Mouse (Mus musculus): ENCODE results near the gene Rad9a. TPM values are rescaled to one million over a fixed set of nuclear protein-coding genes. Genes with fewer than 3 reads are reported as not detected.

Gene Rad9a
- polyA plus RNA-seq, 1 experiment from 2014 or later, result 39.4 TPM

DNA sequence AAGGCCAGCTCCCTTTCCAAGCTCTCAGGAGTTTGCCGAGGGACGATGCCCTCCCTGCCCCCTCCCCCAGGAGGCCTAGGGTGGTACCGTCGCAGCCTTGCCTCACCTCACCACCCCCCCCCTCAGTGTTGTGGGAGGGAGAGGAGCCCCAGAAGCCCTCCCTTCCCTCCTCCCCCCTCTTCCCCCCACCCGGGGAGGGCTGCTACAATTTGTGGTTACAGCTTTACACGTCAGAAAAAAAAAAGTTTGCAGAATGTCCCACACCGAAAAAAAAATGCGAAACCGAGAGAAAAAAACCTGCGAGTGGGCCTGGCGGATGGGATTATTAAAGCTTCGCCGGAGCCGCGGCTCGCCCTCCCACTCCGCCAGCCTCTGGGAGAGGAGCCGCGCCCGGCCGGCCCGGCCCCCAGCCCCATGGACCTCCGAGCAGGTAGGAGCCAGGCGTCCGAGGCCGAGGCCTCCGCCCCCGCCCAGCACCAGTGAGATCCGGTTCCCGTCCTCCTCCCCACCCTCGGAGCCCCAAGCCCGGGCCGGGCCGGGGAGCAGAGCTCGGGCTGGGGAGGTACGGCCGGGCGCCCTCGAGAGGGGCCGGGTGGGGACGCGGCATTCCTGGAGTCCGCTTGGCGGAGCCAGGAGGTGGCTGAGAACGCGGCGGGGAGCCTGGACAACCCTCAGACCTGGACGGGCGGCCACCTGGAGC is 12.8 kb upstream of the Rad9a start, which contains the start of the genes Clcf1 and AC109138.7:
Clcf1 (plus strand) TSS at position 168 of the 700 bp plus-strand sequence.
AC109138.7 (plus strand) TSS at position 287 of the 700 bp plus-strand sequence.
- Histone ChIP-seq H3K27ac (ENCODE audit: low read length) (peak within 1 kb of the TSS; percentile 97), H3K4me1 (ENCODE audit: insufficient read depth, low read length) (peaks cover 55% of the 10 kb centered on the region), H3K36me3 (ENCODE audit: insufficient read depth, low read length) (no peaks in the 10 kb centered on the region), H3K4me2 (replicated peaks; ENCODE audit: low read depth, low read length) (peak within 1 kb of the TSS; percentile 91), H3K9ac (replicated peaks; ENCODE audit: low read length) (peak within 1 kb of the TSS; percentile 98), H3K4me3 (ENCODE audit: low read length) (peak within 1 kb of the TSS; percentile 83), H3K9me3 (ENCODE audit: low read length) (no peaks in the 10 kb centered on the region), H3K27me3 (ENCODE audit: insufficient read depth, low read length) (no peaks in the 10 kb centered on the region)
- WGBS, result under 1% methylated on average over 47 of the region's 49 CpGs
- ATAC-seq (ENCODE audit: low FRiP score, low TSS enrichment), result peak; percentile 60

DNA sequence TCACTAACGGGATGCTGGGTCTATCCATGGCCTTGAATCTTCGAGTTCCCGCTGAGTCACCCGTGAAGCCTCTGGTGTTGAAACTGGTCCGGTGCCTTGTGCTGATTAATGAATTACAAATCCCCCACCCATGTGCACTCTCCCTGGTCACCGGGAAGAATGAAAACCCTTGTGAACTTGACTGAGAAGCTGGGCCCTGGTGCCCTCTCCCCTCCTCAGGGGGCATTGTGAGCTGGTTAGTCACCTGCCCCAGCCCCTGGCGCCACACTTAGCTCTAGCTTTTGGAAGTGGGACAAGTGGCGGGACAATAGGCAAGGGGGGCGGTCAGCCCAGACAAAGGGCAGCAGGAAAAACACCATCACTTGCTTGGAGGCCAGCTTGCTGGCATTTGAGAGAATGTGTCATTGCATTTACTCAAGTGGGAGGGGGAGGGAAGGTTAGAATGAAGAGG is 12.1 kb upstream of the Rad9a start:
- 9% methylated on average over 9 of the region's 9 CpGs for WGBS
- peaks cover 55% of the 10 kb centered on the region for H3K4me1 ChIP-seq (ENCODE audit: insufficient read depth, low read length)
- H3K4me2 ChIP-seq (replicated peaks; ENCODE audit: low read depth, low read length), result peak overlapping the region; percentile 91
- peak; percentile 46 for ATAC-seq (ENCODE audit: low FRiP score, low TSS enrichment)
- peak overlapping the region; percentile 83 for H3K4me3 ChIP-seq (ENCODE audit: low read length)
- peak overlapping the region; percentile 98 for H3K9ac ChIP-seq (replicated peaks; ENCODE audit: low read length)
- peak overlapping the region; percentile 97 for H3K27ac ChIP-seq (ENCODE audit: low read length)
- no peaks in the 10 kb centered on the region for H3K36me3 ChIP-seq (ENCODE audit: insufficient read depth, low read length)
- H3K27me3 ChIP-seq (ENCODE audit: insufficient read depth, low read length), result no peaks in the 10 kb centered on the region
- no peaks in the 10 kb centered on the region for H3K9me3 ChIP-seq (ENCODE audit: low read length)

DNA sequence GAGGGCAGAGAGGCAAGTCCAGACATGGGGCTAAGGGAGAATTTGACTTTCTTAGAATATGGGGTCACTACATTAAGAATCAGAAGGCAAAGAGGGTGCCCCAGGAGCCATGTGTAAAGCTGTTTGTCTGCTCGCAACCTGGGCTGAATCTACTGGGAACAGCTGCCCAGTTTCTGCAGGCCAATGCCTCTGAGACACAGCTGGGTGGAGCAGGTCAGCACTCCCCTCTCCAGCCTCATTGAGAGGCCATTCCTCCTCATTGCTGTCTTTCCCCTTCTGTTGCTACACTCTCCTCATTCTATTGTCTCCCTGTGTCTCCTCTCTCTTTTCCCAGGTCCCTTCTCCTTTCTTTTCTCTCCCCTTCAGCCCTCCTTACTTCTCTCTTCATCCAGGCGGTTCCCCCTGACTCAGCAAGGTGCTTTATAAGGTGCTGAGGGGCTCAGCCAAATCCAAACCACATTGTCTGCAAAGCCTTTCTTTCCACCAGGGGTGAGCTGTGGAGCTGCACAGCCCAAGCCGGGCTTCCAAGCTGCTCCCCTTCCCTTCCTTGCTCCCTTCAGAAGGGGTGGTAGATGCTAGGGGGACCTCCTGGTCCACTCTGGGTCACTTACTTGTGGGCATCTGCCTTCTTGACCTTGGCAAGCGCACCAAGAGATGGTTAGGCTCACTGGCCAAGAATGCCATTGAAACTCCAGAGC is 10.6 kb upstream of the Rad9a start:
- 0 out of 2 replicates have a peak overlapping the region, but pooled peaks have one; percentile 10 for H3K4me2 ChIP-seq (replicated peaks; ENCODE audit: low read depth, low read length)
- 46% methylated on average over 4 of the region's 4 CpGs for WGBS
- no peak for ATAC-seq (ENCODE audit: low FRiP score, low TSS enrichment)
- H3K9me3 ChIP-seq (ENCODE audit: low read length), result no peaks in the 10 kb centered on the region
- H3K36me3 ChIP-seq (ENCODE audit: insufficient read depth, low read length), result no peaks in the 10 kb centered on the region
- H3K9ac ChIP-seq (replicated peaks; ENCODE audit: low read length), result no peak overlapping the region
- H3K4me1 ChIP-seq (ENCODE audit: insufficient read depth, low read length), result peaks cover 44% of the 10 kb centered on the region
- no peak overlapping the region for H3K27ac ChIP-seq (ENCODE audit: low read length)
- no peaks in the 10 kb centered on the region for H3K27me3 ChIP-seq (ENCODE audit: insufficient read depth, low read length)
- no peak overlapping the region for H3K4me3 ChIP-seq (ENCODE audit: low read length)

DNA sequence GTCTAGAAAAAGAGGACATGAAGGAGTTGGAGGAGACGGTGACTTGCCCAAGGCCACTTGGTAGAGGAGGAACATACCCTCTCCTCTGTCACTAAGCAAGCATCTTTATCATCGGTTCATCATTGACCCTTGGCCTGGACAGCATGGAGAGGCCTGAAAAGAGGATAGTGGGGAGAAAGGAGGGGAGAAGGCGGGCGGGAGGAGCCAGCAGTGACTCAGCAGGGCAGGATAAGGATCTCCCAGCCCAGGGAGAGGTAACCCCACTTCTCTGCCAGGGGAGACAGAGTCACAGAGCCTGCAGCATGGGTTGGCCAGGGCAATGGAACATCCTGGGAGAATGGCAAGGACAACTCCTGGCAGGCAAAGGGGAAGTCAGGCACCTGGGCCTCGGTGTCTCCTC is 7.1 kb upstream of the Rad9a start:
- Histone ChIP-seq H3K4me2 (replicated peaks; ENCODE audit: low read depth, low read length) (no peak overlapping the region), H3K9me3 (ENCODE audit: low read length) (no peaks in the 10 kb centered on the region), H3K9ac (replicated peaks; ENCODE audit: low read length) (no peak overlapping the region), H3K4me1 (ENCODE audit: insufficient read depth, low read length) (peaks cover 23% of the 10 kb centered on the region), H3K36me3 (ENCODE audit: insufficient read depth, low read length) (no peaks in the 10 kb centered on the region), H3K4me3 (ENCODE audit: low read length) (no peak overlapping the region), H3K27me3 (ENCODE audit: insufficient read depth, low read length) (peaks cover 3% of the 10 kb centered on the region; the same call in 1 of the 2 replicates), H3K27ac (ENCODE audit: low read length) (no peak overlapping the region)
- 77% methylated on average over 5 of the region's 5 CpGs for WGBS
- no peak for ATAC-seq (ENCODE audit: low FRiP score, low TSS enrichment)

DNA sequence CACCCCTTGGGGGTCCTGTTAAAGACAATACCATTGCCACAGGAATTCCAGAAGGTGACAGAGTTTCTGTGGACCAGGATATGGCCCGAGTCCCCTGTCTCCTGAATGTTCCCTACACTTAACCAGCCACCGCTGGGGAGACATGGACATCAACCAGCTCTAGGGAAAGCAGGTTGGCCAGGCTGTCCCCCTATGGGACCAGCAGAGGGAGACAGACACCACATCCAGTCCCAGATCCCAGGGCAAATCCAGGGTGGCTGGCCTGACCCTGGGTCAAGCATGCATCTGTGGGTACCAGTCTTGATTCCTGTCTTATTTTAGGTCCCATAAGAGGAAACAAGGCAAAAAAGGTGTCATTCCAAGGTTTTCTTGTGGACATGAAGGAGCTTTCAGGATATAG is 5.5 kb upstream of the Rad9a start:
- no peak overlapping the region for H3K4me3 ChIP-seq (ENCODE audit: low read length)
- H3K9ac ChIP-seq (replicated peaks; ENCODE audit: low read length), result no peak overlapping the region

DNA sequence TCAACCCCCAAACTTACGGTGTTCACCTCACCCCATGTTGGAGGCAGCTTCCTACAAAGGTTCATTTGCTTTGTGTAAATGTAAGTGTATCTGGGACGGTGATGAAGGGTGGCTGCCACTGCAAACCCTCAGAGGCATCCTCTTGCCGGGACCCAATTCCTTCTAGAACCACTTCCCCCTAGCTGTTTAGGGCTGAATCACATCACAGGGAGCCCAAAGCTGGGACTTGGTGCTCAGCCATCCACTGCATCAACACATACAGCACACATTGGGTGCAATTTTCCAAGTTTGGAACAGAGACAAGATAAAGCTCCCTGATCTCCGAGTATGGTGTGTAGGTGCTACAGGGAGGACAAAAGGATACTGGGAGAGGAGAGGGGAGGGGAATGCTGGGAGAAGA is 3.4 kb upstream of the Rad9a start:
- WGBS, result 61% methylated on average over 4 of the region's 4 CpGs
- Histone ChIP-seq H3K4me1 (ENCODE audit: insufficient read depth, low read length) (peaks cover 22% of the 10 kb centered on the region), H3K36me3 (ENCODE audit: insufficient read depth, low read length) (0 out of 2 replicates have a peak, but pooled peaks cover 3% of the 10 kb centered on the region), H3K27me3 (ENCODE audit: insufficient read depth, low read length) (peaks cover 3% of the 10 kb centered on the region; the same call in 1 of the 2 replicates), H3K4me2 (replicated peaks; ENCODE audit: low read depth, low read length) (no peak overlapping the region), H3K9me3 (ENCODE audit: low read length) (no peaks in the 10 kb centered on the region), H3K9ac (replicated peaks; ENCODE audit: low read length) (no peak overlapping the region), H3K27ac (ENCODE audit: low read length) (no peak overlapping the region), H3K4me3 (ENCODE audit: low read length) (no peak overlapping the region)
- no peak for ATAC-seq (ENCODE audit: low FRiP score, low TSS enrichment)

More for the DNA sequence above, 5.5 kb upstream of the Rad9a start:
- 2% methylated on average over 2 of the region's 2 CpGs for WGBS
- H3K4me2 ChIP-seq (replicated peaks; ENCODE audit: low read depth, low read length), result no peak overlapping the region
- H3K36me3 ChIP-seq (ENCODE audit: insufficient read depth, low read length), result no peaks in the 10 kb centered on the region
- H3K9me3 ChIP-seq (ENCODE audit: low read length), result no peaks in the 10 kb centered on the region
- H3K4me1 ChIP-seq (ENCODE audit: insufficient read depth, low read length), result peaks cover 16% of the 10 kb centered on the region
- peaks cover 3% of the 10 kb centered on the region; the same call in 1 of the 2 replicates for H3K27me3 ChIP-seq (ENCODE audit: insufficient read depth, low read length)
- ATAC-seq (ENCODE audit: low FRiP score, low TSS enrichment), result peak; percentile 78
- H3K27ac ChIP-seq (ENCODE audit: low read length), result no peak overlapping the region

DNA sequence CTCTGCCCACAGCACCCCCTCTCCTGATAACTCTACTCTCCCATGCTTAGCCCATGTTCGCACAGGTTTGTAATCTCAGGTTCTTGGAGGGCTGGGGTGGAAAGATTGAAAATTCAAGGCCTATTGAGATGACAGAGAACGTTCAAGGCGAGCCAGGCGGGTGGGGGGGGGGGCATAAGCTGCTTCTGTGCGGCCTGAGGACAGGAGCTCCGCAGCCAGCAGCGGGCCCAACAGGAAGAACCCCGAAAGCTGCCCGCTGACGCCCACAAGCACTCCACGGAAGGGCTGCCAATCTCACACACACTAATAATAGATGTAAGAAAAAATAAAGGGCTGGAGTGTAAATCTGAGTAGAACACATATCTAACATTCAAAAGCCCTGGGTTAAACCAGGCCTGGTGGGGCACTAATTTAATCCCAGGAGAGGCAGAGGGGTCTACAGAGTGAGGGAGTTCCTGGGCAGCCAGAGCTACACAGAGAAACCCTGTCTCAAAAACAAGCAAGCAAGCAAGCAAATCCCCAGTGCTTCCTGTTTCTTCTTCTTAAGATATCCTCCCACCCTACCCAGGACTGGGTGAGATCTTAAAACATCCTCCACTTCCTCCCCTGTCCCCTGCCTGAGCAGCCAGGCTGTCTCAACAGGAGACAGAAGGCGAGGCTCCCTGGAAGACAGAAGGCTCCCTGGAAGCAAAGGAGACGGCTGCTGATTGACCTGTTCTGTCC is 2.3 kb upstream of the Rad9a start:
- Histone ChIP-seq H3K9ac (replicated peaks; ENCODE audit: low read length) (no peak overlapping the region), H3K4me2 (replicated peaks; ENCODE audit: low read depth, low read length) (no peak overlapping the region), H3K9me3 (ENCODE audit: low read length) (no peaks in the 10 kb centered on the region), H3K36me3 (ENCODE audit: insufficient read depth, low read length) (0 out of 2 replicates have a peak, but pooled peaks cover 3% of the 10 kb centered on the region), H3K4me1 (ENCODE audit: insufficient read depth, low read length) (peaks cover 22% of the 10 kb centered on the region), H3K4me3 (ENCODE audit: low read length) (no peak overlapping the region), H3K27ac (ENCODE audit: low read length) (0 out of 2 replicates have a peak overlapping the region, but pooled peaks have one; percentile 31), H3K27me3 (ENCODE audit: insufficient read depth, low read length) (peaks cover 3% of the 10 kb centered on the region; the same call in 1 of the 2 replicates)
- WGBS, result 66% methylated on average over 13 of the region's 13 CpGs
- no peak for ATAC-seq (ENCODE audit: low FRiP score, low TSS enrichment)

DNA sequence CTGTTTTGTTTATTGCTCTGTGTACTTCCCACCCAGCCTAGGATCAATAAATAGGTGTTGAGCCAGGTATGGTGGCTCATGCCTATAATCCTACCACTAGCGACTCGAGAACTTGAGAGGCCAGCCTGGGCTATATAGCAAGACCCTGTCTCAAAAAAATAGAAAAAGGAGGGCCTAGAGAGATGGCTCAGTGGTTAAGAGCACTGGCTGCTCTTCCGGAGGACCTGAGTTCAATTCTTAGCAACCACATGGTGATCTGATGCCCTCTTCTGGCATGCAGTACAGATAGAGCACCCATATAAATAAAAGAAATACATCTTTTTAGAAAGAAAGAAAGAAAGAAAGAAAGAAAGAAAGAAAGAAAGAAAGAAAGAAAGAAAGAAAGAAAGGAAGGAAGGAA is 1.7 kb upstream of the Rad9a start:
- H3K9me3 ChIP-seq (ENCODE audit: low read length), result no peaks in the 10 kb centered on the region
- H3K4me3 ChIP-seq (ENCODE audit: low read length), result no peak overlapping the region
- peaks cover 3% of the 10 kb centered on the region; the same call in 1 of the 2 replicates for H3K27me3 ChIP-seq (ENCODE audit: insufficient read depth, low read length)
- no peak overlapping the region for H3K27ac ChIP-seq (ENCODE audit: low read length)
- H3K9ac ChIP-seq (replicated peaks; ENCODE audit: low read length), result no peak overlapping the region
- H3K4me1 ChIP-seq (ENCODE audit: insufficient read depth, low read length), result peaks cover 22% of the 10 kb centered on the region
- no peak for ATAC-seq (ENCODE audit: low FRiP score, low TSS enrichment)
- WGBS, result 69% methylated on average over 3 of the region's 3 CpGs
- H3K4me2 ChIP-seq (replicated peaks; ENCODE audit: low read depth, low read length), result no peak overlapping the region
- H3K36me3 ChIP-seq (ENCODE audit: insufficient read depth, low read length), result 0 out of 2 replicates have a peak, but pooled peaks cover 3% of the 10 kb centered on the region

DNA sequence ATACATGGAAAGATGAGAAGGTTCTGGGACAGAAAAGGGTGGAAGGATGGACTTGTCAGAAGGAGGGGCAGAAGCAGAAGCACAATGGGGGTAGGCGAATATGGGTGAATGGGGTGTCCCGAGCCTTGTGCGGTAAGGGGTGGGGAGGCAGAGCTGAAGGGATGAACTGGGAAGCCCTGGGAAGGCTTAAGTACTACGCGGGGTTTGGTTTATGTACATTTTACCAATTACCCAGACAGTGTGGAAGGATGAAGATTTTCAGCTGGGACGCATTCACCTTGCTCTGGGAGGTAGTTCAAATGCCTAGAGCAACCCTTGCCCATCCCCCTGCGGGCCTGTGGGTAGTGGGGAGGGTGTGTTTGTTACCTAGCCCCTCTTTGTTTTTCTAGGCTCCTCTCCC is 687 bp upstream of the Rad9a start:
- Histone ChIP-seq H3K4me3 (ENCODE audit: low read length) (peak overlapping the region; percentile 56), H3K4me1 (ENCODE audit: insufficient read depth, low read length) (peaks cover 27% of the 10 kb centered on the region), H3K27ac (ENCODE audit: low read length) (no peak overlapping the region), H3K4me2 (replicated peaks; ENCODE audit: low read depth, low read length) (peak overlapping the region; percentile 96), H3K36me3 (ENCODE audit: insufficient read depth, low read length) (peaks cover 10% of the 10 kb centered on the region), H3K9ac (replicated peaks; ENCODE audit: low read length) (peak overlapping the region; percentile 71), H3K9me3 (ENCODE audit: low read length) (no peaks in the 10 kb centered on the region), H3K27me3 (ENCODE audit: insufficient read depth, low read length) (peaks cover 3% of the 10 kb centered on the region; the same call in 1 of the 2 replicates)
- 22% methylated on average over 7 of the region's 7 CpGs for WGBS
- ATAC-seq (ENCODE audit: low FRiP score, low TSS enrichment), result 0 out of 2 replicates have a peak, but pooled peaks have one; percentile 2

Data from kidney, embryonic 16.5 days (tissue).